Mouse (Mus musculus) heart, embryonic 10.5 days (tissue): ENCODE measurements around the gene Pih1d1. TPM values are rescaled to one million over a fixed set of nuclear protein-coding genes. Genes with fewer than 3 reads are reported as not detected.
A peak's percentile ranks its signal among the peaks of the same experiment; 100 is the strongest.
"Not testable (repeated sequence)": the region's sequence is repeated elsewhere in the genome, so short reads cannot be mapped to it uniquely, and the experiment has no call there.

Experiments
- DNase-seq: peaks from one replicate; pipeline ENCODE4 v3.0.0-alpha.2; 2017; ENCODE audit warnings: low spot score
- H3K27ac ChIP-seq: fragments of 300-500 bp; sonication (generic); 2 replicates; pipeline ENCODE4 v1.5.1; 2016; ENCODE audit warnings: mild to moderate bottlenecking
- H3K27me3 ChIP-seq: fragments of 300-500 bp; sonication (generic); 2 replicates; pipeline ENCODE4 v1.6.1; 2016; ENCODE audit warnings: mild to moderate bottlenecking; ENCODE audit not compliant: poor library complexity, insufficient read depth, severe bottlenecking
- H3K36me3 ChIP-seq: fragments of 300-500 bp; sonication (generic); 2 replicates; pipeline ENCODE4 v1.6.1; 2016; ENCODE audit warnings: mild to moderate bottlenecking, moderate library complexity
- H3K4me1 ChIP-seq: fragments of 300-500 bp; sonication (generic); 2 replicates; pipeline ENCODE4 v1.6.1; 2016; ENCODE audit warnings: mild to moderate bottlenecking
- H3K4me3 ChIP-seq: fragments of 300-500 bp; sonication (generic); 2 replicates; pipeline ENCODE4 v1.5.1; 2016; ENCODE audit warnings: mild to moderate bottlenecking, moderate library complexity
- H3K9me3 ChIP-seq: fragments of 300-500 bp; sonication (generic); 2 replicates; pipeline ENCODE4 v1.6.1; 2016; ENCODE audit warnings: mild to moderate bottlenecking, moderate library complexity
- WGBS: fragments of 180-500 bp; shearing (Covaris S2); methylation state at CpG from one replicate; pipeline ENCODE4 v1.1.7; 2016; 5-methylcytosine and 5-hydroxymethylcytosine counted together
- polyA plus RNA-seq: library from polyadenylated mRNA; unstranded; fragments of >200 nt; fragmentation: Nextera tagmentation; extraction: Ambion mirVana; gene quantifications from 2 replicates; pipeline ENCODE4 v1.2.1, GENCODE M21; 2016

The Pih1d1 gene
- polyA plus RNA-seq, 1 experiment from 2014 or later: 102 TPM

- no peak overlapping the region for H3K4me3 ChIP-seq
- H3K4me1 ChIP-seq: peaks cover 41% of the 10 kb centered on the region
- WGBS: 62% methylated on average over 8 of the region's 8 CpGs
- peaks cover 73% of the 10 kb centered on the region for H3K36me3 ChIP-seq
- no peaks in the 10 kb centered on the region for H3K27me3 ChIP-seq
- H3K9me3 ChIP-seq: no peaks in the 10 kb centered on the region
- no peak for DNase-seq
- H3K27ac ChIP-seq: no peak overlapping the region
Measured at GRCm38 (mm10) chr7:45121404-45121803, 32.7 kb upstream of the Pih1d1 start.

- no peaks in the 10 kb centered on the region for H3K9me3 ChIP-seq
- no peaks in the 10 kb centered on the region for H3K27me3 ChIP-seq
- peaks cover 79% of the 10 kb centered on the region for H3K36me3 ChIP-seq
- H3K4me1 ChIP-seq: peaks cover 47% of the 10 kb centered on the region
- H3K4me3 ChIP-seq: no peak overlapping the region; the same call in 1 of the 2 replicates
- no peak overlapping the region for H3K27ac ChIP-seq
- DNase-seq: no peak
Measured at GRCm38 (mm10) chr7:45121966-45122365, 32.1 kb upstream of the Pih1d1 start.

GRCm38 (mm10) chr7:45122561-45123185 lies 31.4 kb upstream of the Pih1d1 start:
- no peak for DNase-seq
- H3K27ac ChIP-seq: 0 out of 2 replicates have a peak overlapping the region, but pooled peaks have one; percentile 24
- 86% methylated on average over 15 of the region's 15 CpGs for WGBS
- peaks cover 83% of the 10 kb centered on the region for H3K36me3 ChIP-seq
- H3K4me1 ChIP-seq: peaks cover 50% of the 10 kb centered on the region
- H3K9me3 ChIP-seq: no peaks in the 10 kb centered on the region
- peak overlapping the region; percentile 95 for H3K4me3 ChIP-seq
- no peaks in the 10 kb centered on the region for H3K27me3 ChIP-seq

- peak overlapping the region; percentile 96 for H3K27ac ChIP-seq
- peak overlapping the region; percentile 95 for H3K4me3 ChIP-seq
- no peak for DNase-seq
- H3K27me3 ChIP-seq: no peaks in the 10 kb centered on the region
- WGBS: 23% methylated on average over 12 of the region's 12 CpGs
- H3K9me3 ChIP-seq: no peaks in the 10 kb centered on the region
- H3K4me1 ChIP-seq: peaks cover 44% of the 10 kb centered on the region
- peaks cover 78% of the 10 kb centered on the region for H3K36me3 ChIP-seq
Measured at GRCm38 (mm10) chr7:45123186-45123570, 30.9 kb upstream of the Pih1d1 start.

- no peaks in the 10 kb centered on the region for H3K9me3 ChIP-seq
- H3K4me3 ChIP-seq: peak within 1 kb of the TSS; percentile 97
- H3K27me3 ChIP-seq: no peaks in the 10 kb centered on the region
- WGBS: 1% methylated on average over 59 of the region's 59 CpGs
- H3K27ac ChIP-seq: peak within 1 kb of the TSS; percentile 96
- peaks cover 47% of the 10 kb centered on the region for H3K4me1 ChIP-seq
- peaks cover 68% of the 10 kb centered on the region for H3K36me3 ChIP-seq
- DNase-seq: peak; percentile 100
Measured at GRCm38 (mm10) chr7:45124224-45125143, 29.6 kb upstream of the Pih1d1 start, which contains the start of gene Rps11. TSS of gene Rps11 (minus strand) at chr7:45124439.

GRCm38 (mm10) chr7:45125144-45125600 lies 28.9 kb upstream of the Pih1d1 start:
- Histone ChIP-seq H3K27me3 (no peaks in the 10 kb centered on the region), H3K27ac (peak overlapping the region; percentile 96), H3K9me3 (no peaks in the 10 kb centered on the region), H3K36me3 (peaks cover 62% of the 10 kb centered on the region), H3K4me3 (peak overlapping the region; percentile 97), H3K4me1 (peaks cover 52% of the 10 kb centered on the region)
- no peak for DNase-seq
- 22% methylated on average over 7 of the region's 7 CpGs for WGBS

GRCm38 (mm10) chr7:45125649-45126048 lies 28.5 kb upstream of the Pih1d1 start:
- peak overlapping the region; percentile 97 for H3K4me3 ChIP-seq
- peaks cover 52% of the 10 kb centered on the region for H3K4me1 ChIP-seq
- 0 out of 2 replicates have a peak overlapping the region, but pooled peaks have one; percentile 96 for H3K27ac ChIP-seq
- DNase-seq, H3K27me3 ChIP-seq, H3K9me3 ChIP-seq: not testable (repeated sequence)
- 76% methylated on average over 5 of the region's 5 CpGs for WGBS
- H3K36me3 ChIP-seq: peaks cover 57% of the 10 kb centered on the region

- Histone ChIP-seq H3K4me1 (peaks cover 50% of the 10 kb centered on the region), H3K9me3 (no peaks in the 10 kb centered on the region), H3K27ac (peak overlapping the region; percentile 100), H3K27me3 (no peaks in the 10 kb centered on the region), H3K4me3 (peak overlapping the region; percentile 97), H3K36me3 (peaks cover 50% of the 10 kb centered on the region)
- 77% methylated on average over 17 of the region's 17 CpGs for WGBS
- no peak for DNase-seq
Measured at GRCm38 (mm10) chr7:45126147-45126843, 27.8 kb upstream of the Pih1d1 start.

- peaks cover 4% of the 10 kb centered on the region; the same call in 1 of the 2 replicates for H3K27me3 ChIP-seq
- peaks cover 43% of the 10 kb centered on the region for H3K36me3 ChIP-seq
- H3K4me1 ChIP-seq: peaks cover 48% of the 10 kb centered on the region
- DNase-seq: no peak
- WGBS: 32% methylated on average over 21 of the region's 21 CpGs
- H3K9me3 ChIP-seq: no peaks in the 10 kb centered on the region
- peak overlapping the region; percentile 97 for H3K4me3 ChIP-seq
- peak overlapping the region; percentile 100 for H3K27ac ChIP-seq
Measured at GRCm38 (mm10) chr7:45126844-45127699, 27.0 kb upstream of the Pih1d1 start.

GRCm38 (mm10) chr7:45127700-45128224 lies 26.3 kb upstream of the Pih1d1 start:
- 1% methylated on average over 6 of the region's 6 CpGs for WGBS
- peaks cover 44% of the 10 kb centered on the region for H3K4me1 ChIP-seq
- peaks cover 6% of the 10 kb centered on the region; the same call in 1 of the 2 replicates for H3K27me3 ChIP-seq
- no peak for DNase-seq
- H3K4me3 ChIP-seq: peak overlapping the region; percentile 97
- H3K27ac ChIP-seq: peak overlapping the region; percentile 100
- H3K9me3 ChIP-seq: no peaks in the 10 kb centered on the region
- H3K36me3 ChIP-seq: peaks cover 36% of the 10 kb centered on the region

GRCm38 (mm10) chr7:45128624-45129246 lies 25.4 kb upstream of the Pih1d1 start, which contains the start of gene Rpl13a:
TSS of gene Rpl13a (minus strand) at chr7:45128761.
- H3K4me3 ChIP-seq: peak within 1 kb of the TSS; percentile 97
- WGBS: under 1% methylated on average over 48 of the region's 48 CpGs
- peak; percentile 100 for DNase-seq
- peak within 1 kb of the TSS; percentile 100 for H3K27ac ChIP-seq
- peaks cover 41% of the 10 kb centered on the region for H3K4me1 ChIP-seq
- H3K9me3 ChIP-seq: no peaks in the 10 kb centered on the region
- peaks cover 6% of the 10 kb centered on the region; the same call in 1 of the 2 replicates for H3K27me3 ChIP-seq
- peaks cover 29% of the 10 kb centered on the region for H3K36me3 ChIP-seq
